Mouse (Mus musculus) thymus, adult 2 months (tissue): ENCODE measurements around the gene 2010111I01Rik.

ENCODE experiments used
- CTCF ChIP-seq: fragments of 200-500 bp; IDR thresholded peaks from 2 replicates; pipeline ENCODE4 v1.5.1; 2012; ENCODE audit warnings: mild to moderate bottlenecking, control low read depth, low read length, moderate library complexity, borderline replicate concordance; ENCODE audit not compliant: control insufficient read depth, poor library complexity, insufficient read depth; ENCODE audit errors: extremely low read depth
- POLR2A ChIP-seq: fragments of 200-500 bp; IDR thresholded peaks from 2 replicates; pipeline ENCODE4 v1.6.1; 2012; ENCODE audit warnings: mild to moderate bottlenecking, low read length, control low read depth, moderate library complexity; ENCODE audit not compliant: control insufficient read depth, poor library complexity, insufficient read depth; ENCODE audit errors: extremely low read depth

DNA sequence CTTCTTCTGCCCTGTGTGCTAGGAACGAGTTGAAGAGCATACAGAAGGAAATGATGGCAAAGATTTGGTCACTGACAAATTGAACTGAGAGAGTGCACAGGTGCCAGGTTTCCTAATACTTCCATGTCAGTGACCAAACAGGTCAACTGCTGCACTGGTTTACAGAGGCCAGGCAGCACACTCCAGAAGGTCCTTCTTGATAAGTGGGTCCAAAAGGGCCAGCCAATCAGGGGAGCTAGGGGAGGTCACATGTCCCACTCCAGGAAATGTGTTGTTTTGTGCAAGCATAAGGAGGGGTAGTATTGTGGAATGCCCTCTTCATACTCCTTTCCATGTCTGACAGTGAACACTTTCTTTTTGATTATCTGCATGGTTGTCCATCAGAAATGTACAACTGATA lies 99.0 kb downstream of the 2010111I01Rik start:
- TF ChIP-seq CTCF (no peak), POLR2A (no peak)
